Mouse (Mus musculus) liver, embryonic 13.5 days (tissue): ENCODE data around the gene Ifit1bl1. TPM values are rescaled to one million over a fixed set of nuclear protein-coding genes. Genes with fewer than 3 reads are reported as not detected.
"Not testable (repeated sequence)": the region's sequence is repeated elsewhere in the genome, so short reads cannot be mapped to it uniquely, and the experiment has no call there.

Experiments used
- ATAC-seq: fragments of 200-750 bp; cut with Nextera tagmentation; 2 replicates; pipeline ENCODE4 v1.8.0; 2017; ENCODE audit warnings: low read depth, mild to moderate bottlenecking, moderate number of reproducible peaks, moderate library complexity
- DNase-seq: peaks from one replicate; pipeline ENCODE4 v3.0.0; 2022
- H3K27ac ChIP-seq: fragments of 300-500 bp; sonication (generic); 2 replicates; pipeline ENCODE4 v1.5.1; 2015; ENCODE audit warnings: moderate library complexity, mild to moderate bottlenecking, inconsistent platforms
- H3K27me3 ChIP-seq: fragments of 300-500 bp; sonication (generic); 2 replicates; pipeline ENCODE4 v1.6.1; 2015; ENCODE audit warnings: mild to moderate bottlenecking, inconsistent platforms
- H3K36me3 ChIP-seq: fragments of 300-500 bp; sonication (generic); 2 replicates; pipeline ENCODE4 v1.6.1; 2015; ENCODE audit warnings: mild to moderate bottlenecking, inconsistent platforms
- H3K4me1 ChIP-seq: fragments of 300-500 bp; sonication (generic); replicated peaks from 2 replicates; pipeline ENCODE4 v1.6.1; 2015; ENCODE audit warnings: inconsistent platforms
- H3K4me2 ChIP-seq: fragments of 300-500 bp; sonication (generic); 2 replicates; pipeline ENCODE4 v1.6.1; 2015; ENCODE audit warnings: inconsistent platforms, mild to moderate bottlenecking, moderate library complexity
- H3K4me3 ChIP-seq: fragments of 300-500 bp; sonication (generic); replicated peaks from 2 replicates; pipeline ENCODE4 v1.5.1; 2015; ENCODE audit warnings: mild to moderate bottlenecking, inconsistent platforms
- H3K9ac ChIP-seq: fragments of 300-500 bp; sonication (generic); 2 replicates; pipeline ENCODE4 v1.6.1; 2015; ENCODE audit warnings: mild to moderate bottlenecking, inconsistent platforms
- H3K9me3 ChIP-seq: fragments of 300-500 bp; sonication (generic); replicated peaks from 2 replicates; pipeline ENCODE4 v1.6.1; 2016; ENCODE audit warnings: inconsistent platforms
- WGBS: fragments of 180-500 bp; shearing (Covaris S2); methylation state at CpG from one replicate; pipeline ENCODE4 v1.1.7; 2015; ENCODE audit not compliant: insufficient replicate concordance; 5-methylcytosine and 5-hydroxymethylcytosine counted together
- polyA plus RNA-seq: library from polyadenylated mRNA; unstranded; fragments of >200 nt; fragmentation: Nextera tagmentation; extraction: Ambion mirVana; gene quantifications from 2 replicates; pipeline ENCODE4 v1.2.1, GENCODE M21; 2015

Gene Ifit1bl1
- polyA plus RNA-seq, 1 experiment from 2014 or later = 0.17 TPM

DNA sequence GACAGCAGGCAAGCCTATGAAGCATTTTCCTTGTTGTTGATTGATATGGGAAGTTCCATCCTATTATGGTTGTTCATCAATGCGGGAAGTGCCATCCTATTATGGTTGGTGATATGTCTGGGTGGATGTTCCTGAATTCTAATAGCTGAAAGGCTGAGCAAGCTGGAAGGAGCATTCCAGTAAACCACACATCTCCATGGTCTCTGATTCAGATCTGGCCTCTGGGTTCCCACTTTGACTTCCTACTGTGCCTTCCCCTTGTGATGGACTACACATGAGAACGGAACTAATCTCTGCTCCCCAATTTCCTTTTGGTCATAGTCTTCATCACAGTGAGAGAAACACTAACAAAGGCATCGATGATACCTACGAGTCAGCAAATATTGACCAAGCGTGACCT lies 19.1 kb upstream of the Ifit1bl1 start:
- no peak overlapping the region for H3K9ac ChIP-seq
- no peak overlapping the region for H3K4me3 ChIP-seq
- no peaks in the 10 kb centered on the region for H3K36me3 ChIP-seq
- ATAC-seq = no peak
- WGBS = 59% methylated on average over 5 of the region's 5 CpGs
- H3K9me3 ChIP-seq = no peaks in the 10 kb centered on the region
- no peaks in the 10 kb centered on the region for H3K4me1 ChIP-seq
- no peaks in the 10 kb centered on the region for H3K27me3 ChIP-seq
- DNase-seq = no peak
- no peak overlapping the region for H3K27ac ChIP-seq
- no peak overlapping the region for H3K4me2 ChIP-seq

DNA sequence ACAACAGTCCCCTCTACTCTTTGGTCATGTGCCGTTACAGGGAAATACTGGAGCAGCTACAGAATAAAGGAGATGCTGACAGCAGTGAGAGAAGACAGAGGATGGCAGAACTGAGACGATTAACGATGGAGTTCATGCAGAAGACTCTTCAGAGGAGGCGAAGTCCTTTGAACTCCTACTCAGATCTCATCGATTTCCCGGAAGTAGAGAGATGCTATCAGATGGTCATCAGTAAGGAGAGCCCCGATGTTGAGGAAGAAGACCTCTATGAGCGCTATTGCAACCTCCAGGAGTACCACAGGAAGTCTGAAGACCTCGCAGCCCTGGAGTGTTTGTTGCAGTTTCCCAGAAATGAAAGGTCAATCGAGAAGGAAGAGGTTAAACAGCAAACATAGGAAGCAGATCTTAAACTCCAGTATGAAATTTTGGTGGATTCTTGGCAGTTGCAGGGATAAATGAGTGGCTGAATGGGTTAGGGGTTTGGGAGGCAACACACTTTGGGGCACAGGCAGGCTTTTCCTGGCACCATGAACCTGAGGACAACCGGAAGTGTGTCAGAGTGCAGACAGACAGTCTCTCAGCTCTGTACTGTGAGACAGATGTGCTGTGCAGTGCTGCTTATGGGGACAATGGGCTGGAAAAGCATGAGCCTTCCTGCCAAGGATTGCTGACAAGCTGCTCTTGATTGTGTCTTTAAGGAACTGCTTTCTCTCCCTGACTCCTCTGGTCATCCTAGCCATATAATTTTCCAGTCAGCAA lies 10.7 kb upstream of the Ifit1bl1 start:
- not testable (repeated sequence) for DNase-seq, H3K9me3 ChIP-seq, H3K27me3 ChIP-seq, H3K36me3 ChIP-seq, H3K4me3 ChIP-seq, H3K9ac ChIP-seq, H3K4me1 ChIP-seq, ATAC-seq, H3K27ac ChIP-seq, H3K4me2 ChIP-seq
- 54% methylated on average over 6 of the region's 11 CpGs for WGBS

- H3K27me3 ChIP-seq, DNase-seq, H3K4me2 ChIP-seq, ATAC-seq, H3K36me3 ChIP-seq, H3K9ac ChIP-seq, H3K4me3 ChIP-seq, H3K4me1 ChIP-seq, H3K9me3 ChIP-seq, H3K27ac ChIP-seq: not testable (repeated sequence)
- 38% methylated on average over 3 of the region's 3 CpGs for WGBS
Observed at GRCm38 (mm10) chr19:34610118-34610517, 8.4 kb upstream of the Ifit1bl1 start.

- not testable (repeated sequence) for DNase-seq, H3K27ac ChIP-seq, H3K4me3 ChIP-seq, H3K36me3 ChIP-seq, H3K4me1 ChIP-seq, H3K9me3 ChIP-seq, H3K9ac ChIP-seq, H3K27me3 ChIP-seq, H3K4me2 ChIP-seq
- ATAC-seq = peak; percentile 51; the same call in 1 of the 2 replicates
- 25% methylated on average over 4 of the region's 4 CpGs for WGBS
Observed at GRCm38 (mm10) chr19:34607237-34608051, 5.7 kb upstream of the Ifit1bl1 start, which contains the start of gene Ifit3b. Gene Ifit3b, plus strand, starts transcription at chr19:34607970.

GRCm38 (mm10) chr19:34605472-34605871 lies 3.7 kb upstream of the Ifit1bl1 start:
- no peak overlapping the region for H3K27ac ChIP-seq
- H3K9me3 ChIP-seq = no peaks in the 10 kb centered on the region
- H3K9ac ChIP-seq = no peak overlapping the region
- H3K4me2 ChIP-seq = no peak overlapping the region
- H3K27me3 ChIP-seq = no peaks in the 10 kb centered on the region
- no peaks in the 10 kb centered on the region for H3K4me1 ChIP-seq
- ATAC-seq = no peak
- no peak overlapping the region for H3K4me3 ChIP-seq
- no peak for DNase-seq
- WGBS = 64% methylated on average over 3 of the region's 3 CpGs
- no peaks in the 10 kb centered on the region for H3K36me3 ChIP-seq

- not testable (repeated sequence) for ATAC-seq, H3K4me2 ChIP-seq, H3K36me3 ChIP-seq, H3K9me3 ChIP-seq, H3K27me3 ChIP-seq, H3K27ac ChIP-seq, DNase-seq, H3K4me1 ChIP-seq, H3K9ac ChIP-seq, H3K4me3 ChIP-seq
Observed at GRCm38 (mm10) chr19:34599250-34599649, 2.5 kb downstream of the Ifit1bl1 start.

- no peak overlapping the region for H3K27ac ChIP-seq
- no peak overlapping the region for H3K4me3 ChIP-seq
- no peaks in the 10 kb centered on the region for H3K36me3 ChIP-seq
- no peak for ATAC-seq
- no peaks in the 10 kb centered on the region for H3K4me1 ChIP-seq
- no peak overlapping the region for H3K4me2 ChIP-seq
- no peaks in the 10 kb centered on the region for H3K9me3 ChIP-seq
- no peak overlapping the region for H3K9ac ChIP-seq
- WGBS = 61% methylated on average over 2 of the region's 2 CpGs
- no peaks in the 10 kb centered on the region for H3K27me3 ChIP-seq
- DNase-seq = no peak
Observed at GRCm38 (mm10) chr19:34598341-34598740, 3.4 kb downstream of the Ifit1bl1 start.

DNA sequence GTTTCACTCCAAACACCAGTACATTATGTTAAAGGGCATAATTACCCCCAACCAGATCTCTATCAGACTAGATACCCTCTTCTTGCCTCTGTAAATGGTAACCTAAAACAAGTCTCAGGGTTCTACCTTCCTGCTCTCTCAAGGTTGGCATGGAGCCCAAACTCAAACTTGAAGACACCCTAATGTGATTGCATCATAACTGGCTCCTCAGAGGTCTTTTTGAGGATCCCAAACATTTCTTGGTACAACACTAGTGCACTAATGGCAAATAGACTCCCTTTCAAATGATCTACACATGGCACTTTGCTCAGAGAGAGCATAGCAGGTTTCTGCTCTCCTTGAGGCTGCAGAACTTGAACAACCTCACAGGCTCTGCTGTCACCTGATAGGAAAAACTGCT lies 4.9 kb downstream of the Ifit1bl1 start:
- no peak overlapping the region for H3K27ac ChIP-seq
- H3K4me2 ChIP-seq = no peak overlapping the region
- H3K27me3 ChIP-seq = no peaks in the 10 kb centered on the region
- no peaks in the 10 kb centered on the region for H3K9me3 ChIP-seq
- ATAC-seq = no peak
- no peak overlapping the region for H3K4me3 ChIP-seq
- no peaks in the 10 kb centered on the region for H3K36me3 ChIP-seq
- DNase-seq = no peak
- no peaks in the 10 kb centered on the region for H3K4me1 ChIP-seq
- no peak overlapping the region for H3K9ac ChIP-seq

GRCm38 (mm10) chr19:34594523-34594922 lies 7.2 kb downstream of the Ifit1bl1 start:
- not testable (repeated sequence) for H3K27ac ChIP-seq, ATAC-seq, DNase-seq, H3K4me3 ChIP-seq, H3K9ac ChIP-seq, H3K9me3 ChIP-seq, H3K27me3 ChIP-seq, H3K36me3 ChIP-seq, H3K4me1 ChIP-seq, H3K4me2 ChIP-seq
- 61% methylated on average over 3 of the region's 3 CpGs for WGBS

- H3K27ac ChIP-seq = no peak overlapping the region
- 66% methylated on average over 2 of the region's 2 CpGs for WGBS
- H3K4me1 ChIP-seq = no peaks in the 10 kb centered on the region
- DNase-seq (no peak), ATAC-seq (no peak)
- H3K4me3 ChIP-seq = no peak overlapping the region
- no peak overlapping the region for H3K4me2 ChIP-seq
- H3K9me3 ChIP-seq = no peaks in the 10 kb centered on the region
- H3K27me3 ChIP-seq = no peaks in the 10 kb centered on the region
- no peak overlapping the region for H3K9ac ChIP-seq
- no peaks in the 10 kb centered on the region for H3K36me3 ChIP-seq
Observed at GRCm38 (mm10) chr19:34593456-34593855, 8.3 kb downstream of the Ifit1bl1 start.

- Histone ChIP-seq H3K4me1 (no peaks in the 10 kb centered on the region), H3K9me3 (no peaks in the 10 kb centered on the region)
Observed at GRCm38 (mm10) chr19:34588959-34589358, 12.8 kb downstream of the Ifit1bl1 start.

More at GRCm38 (mm10) chr19:34588959-34589358, 12.8 kb downstream of the Ifit1bl1 start:
- DNase-seq (no peak), ATAC-seq (no peak)
- Histone ChIP-seq H3K4me3 (no peak overlapping the region), H3K36me3 (no peaks in the 10 kb centered on the region), H3K27me3 (no peaks in the 10 kb centered on the region), H3K4me2 (no peak overlapping the region), H3K27ac (no peak overlapping the region), H3K9ac (no peak overlapping the region)
